Mouse (Mus musculus) limb, embryonic 10.5 days (tissue): ENCODE data around the gene Odf3b. TPM values are rescaled to one million over a fixed set of nuclear protein-coding genes. Genes with fewer than 3 reads are reported as not detected.

Source experiments
- DNase-seq: peaks from one replicate; pipeline ENCODE4 v3.0.0-alpha.2; 2017; ENCODE audit warnings: low spot score
- H3K27ac ChIP-seq: fragments of 300-500 bp; sonication (generic); 2 replicates; pipeline ENCODE4 v1.5.1; 2016; ENCODE audit warnings: mild to moderate bottlenecking
- H3K27me3 ChIP-seq: fragments of 300-500 bp; sonication (generic); 2 replicates; pipeline ENCODE4 v1.6.1; 2016; ENCODE audit warnings: low read depth, mild to moderate bottlenecking; ENCODE audit not compliant: poor library complexity, severe bottlenecking
- H3K36me3 ChIP-seq: fragments of 300-500 bp; sonication (generic); 2 replicates; pipeline ENCODE4 v1.6.1; 2016; ENCODE audit warnings: mild to moderate bottlenecking, moderate library complexity
- H3K4me1 ChIP-seq: fragments of 300-500 bp; sonication (generic); 2 replicates; pipeline ENCODE4 v1.6.1; 2016
- H3K4me3 ChIP-seq: fragments of 300-500 bp; sonication (generic); 2 replicates; pipeline ENCODE4 v1.5.1; 2016; ENCODE audit warnings: mild to moderate bottlenecking, moderate library complexity
- H3K9me3 ChIP-seq: fragments of 300-500 bp; sonication (generic); replicated peaks from 2 replicates; pipeline ENCODE4 v1.6.1; 2016; ENCODE audit warnings: mild to moderate bottlenecking
- WGBS: fragments of 180-500 bp; shearing (Covaris S2); methylation state at CpG from one replicate; pipeline ENCODE4 v1.1.7; 2016; 5-methylcytosine and 5-hydroxymethylcytosine counted together
- polyA plus RNA-seq: library from polyadenylated mRNA; unstranded; fragments of >200 nt; fragmentation: Nextera tagmentation; extraction: Ambion mirVana; gene quantifications from 2 replicates; pipeline ENCODE4 v1.2.1, GENCODE M21; 2016

The Odf3b gene
- polyA plus RNA-seq, 1 experiment from 2014 or later = 0.53 TPM

GRCm38 (mm10) chr15:89396883-89397282 is 17.8 kb upstream of the Odf3b start:
- H3K27ac ChIP-seq = no peak overlapping the region
- no peaks in the 10 kb centered on the region for H3K27me3 ChIP-seq
- no peak for DNase-seq
- WGBS = 90% methylated on average over 4 of the region's 4 CpGs
- H3K4me1 ChIP-seq = no peaks in the 10 kb centered on the region
- H3K36me3 ChIP-seq = no peaks in the 10 kb centered on the region
- H3K9me3 ChIP-seq = no peaks in the 10 kb centered on the region
- no peak overlapping the region for H3K4me3 ChIP-seq

DNA sequence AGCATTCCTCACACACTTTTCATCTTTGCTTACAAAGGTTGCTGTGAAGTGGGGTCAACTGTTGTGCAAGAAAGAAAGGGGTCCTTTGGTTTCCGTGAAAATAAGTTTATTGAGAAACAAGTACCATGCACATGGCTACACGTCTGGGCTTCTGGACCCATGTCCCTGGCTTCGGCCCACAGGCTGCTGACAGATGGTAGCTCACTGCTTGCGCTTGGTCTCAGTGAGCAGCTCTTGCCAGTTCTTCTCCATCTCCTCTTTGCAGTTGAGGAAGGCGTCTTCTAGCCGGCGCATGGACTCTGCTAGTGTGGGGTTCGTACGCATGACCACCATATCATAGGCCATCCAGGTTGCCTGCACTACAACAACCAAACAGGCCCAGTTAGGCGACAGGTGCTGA is 11.0 kb upstream of the Odf3b start:
- Histone ChIP-seq H3K36me3 (no peaks in the 10 kb centered on the region), H3K4me3 (no peak overlapping the region), H3K27ac (no peak overlapping the region), H3K4me1 (no peaks in the 10 kb centered on the region), H3K27me3 (peaks cover 34% of the 10 kb centered on the region), H3K9me3 (no peaks in the 10 kb centered on the region)
- DNase-seq = no peak
- 90% methylated on average over 10 of the region's 10 CpGs for WGBS

DNA sequence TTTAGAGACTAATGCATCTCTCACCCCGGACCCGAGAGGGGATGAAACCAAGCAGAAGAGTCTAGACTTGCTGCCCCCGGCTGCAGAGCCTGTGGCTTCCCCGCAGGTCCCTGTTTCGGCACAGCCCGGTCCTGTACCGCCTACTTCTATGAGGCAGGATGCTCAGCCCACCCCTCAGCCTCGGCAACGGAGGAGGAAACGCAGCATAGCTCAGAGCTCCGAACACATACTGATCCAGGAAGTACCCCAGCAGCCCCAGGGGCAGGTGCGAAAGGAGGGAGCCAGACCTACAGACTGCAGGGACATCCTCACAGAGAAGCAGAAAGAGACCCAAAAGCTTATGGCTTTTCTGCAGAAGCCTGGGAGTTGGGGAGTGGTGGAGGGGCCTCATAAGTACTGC is 8.0 kb upstream of the Odf3b start:
- H3K36me3 ChIP-seq = no peaks in the 10 kb centered on the region
- no peak overlapping the region for H3K27ac ChIP-seq
- H3K4me1 ChIP-seq = no peaks in the 10 kb centered on the region
- H3K27me3 ChIP-seq = peaks cover 39% of the 10 kb centered on the region
- no peak overlapping the region for H3K4me3 ChIP-seq
- no peak for DNase-seq
- 41% methylated on average over 12 of the region's 12 CpGs for WGBS
- no peaks in the 10 kb centered on the region for H3K9me3 ChIP-seq

- H3K4me3 ChIP-seq = no peak within 1 kb of the TSS
- 87% methylated on average over 7 of the region's 7 CpGs for WGBS
- no peaks in the 10 kb centered on the region; the same call in 1 of the 2 replicates for H3K4me1 ChIP-seq
- no peak within 1 kb of the TSS for H3K27ac ChIP-seq
- DNase-seq = no peak
- H3K36me3 ChIP-seq = no peaks in the 10 kb centered on the region
- H3K27me3 ChIP-seq = peaks cover 56% of the 10 kb centered on the region
- H3K9me3 ChIP-seq = no peaks in the 10 kb centered on the region
These were observed 5.5 kb upstream of the Odf3b start, which contains the start of gene Klhdc7b for GRCm38 (mm10) chr15:89384617-89385016. Klhdc7b (plus strand) TSS chr15:89384917.

GRCm38 (mm10) chr15:89379429-89379828 is 347 bp upstream of the Odf3b start:
- H3K4me1 ChIP-seq = peaks cover 39% of the 10 kb centered on the region
- DNase-seq = peak; percentile 41
- H3K36me3 ChIP-seq = no peaks in the 10 kb centered on the region
- H3K27ac ChIP-seq = peak overlapping the region; percentile 68; the same call in 1 of the 2 replicates
- H3K27me3 ChIP-seq = peaks cover 62% of the 10 kb centered on the region
- H3K4me3 ChIP-seq = peak overlapping the region; percentile 55
- no peaks in the 10 kb centered on the region for H3K9me3 ChIP-seq
- WGBS = 5% methylated on average over 10 of the region's 10 CpGs

- 11% methylated on average over 46 of the region's 46 CpGs for WGBS
- H3K36me3 ChIP-seq = no peaks in the 10 kb centered on the region
- H3K9me3 ChIP-seq = no peaks in the 10 kb centered on the region
- H3K4me1 ChIP-seq = peaks cover 47% of the 10 kb centered on the region
- peak overlapping the region; percentile 68; the same call in 1 of the 2 replicates for H3K27ac ChIP-seq
- H3K27me3 ChIP-seq = peaks cover 62% of the 10 kb centered on the region
- DNase-seq = peak; percentile 49
- H3K4me3 ChIP-seq = peak overlapping the region; percentile 55
These were observed 899 bp downstream of the Odf3b start for GRCm38 (mm10) chr15:89377938-89378828.

- Histone ChIP-seq H3K9me3 (no peaks in the 10 kb centered on the region), H3K36me3 (peaks cover 7% of the 10 kb centered on the region), H3K27me3 (peaks cover 57% of the 10 kb centered on the region), H3K27ac (no peak overlapping the region), H3K4me1 (peaks cover 55% of the 10 kb centered on the region), H3K4me3 (peak overlapping the region; percentile 26)
- DNase-seq = peak; percentile 51
- WGBS = 4% methylated on average over 18 of the region's 18 CpGs
These were observed 1.7 kb downstream of the Odf3b start for GRCm38 (mm10) chr15:89377362-89377761.

- Histone ChIP-seq H3K4me3 (peak within 1 kb of the TSS; percentile 55), H3K27ac (no peak within 1 kb of the TSS), H3K27me3 (peaks cover 57% of the 10 kb centered on the region), H3K36me3 (peaks cover 11% of the 10 kb centered on the region), H3K4me1 (peaks cover 59% of the 10 kb centered on the region), H3K9me3 (no peaks in the 10 kb centered on the region)
- 11% methylated on average over 16 of the region's 16 CpGs for WGBS
- no peak for DNase-seq
These were observed 2.1 kb downstream of the Odf3b start, which contains the start of gene Tymp for GRCm38 (mm10) chr15:89376957-89377356. Tymp (minus strand) TSS chr15:89377039.

- peaks cover 20% of the 10 kb centered on the region for H3K36me3 ChIP-seq
- H3K27ac ChIP-seq = no peak overlapping the region
- no peak for DNase-seq
- H3K9me3 ChIP-seq = no peaks in the 10 kb centered on the region
- no peak overlapping the region for H3K4me3 ChIP-seq
- 80% methylated on average over 7 of the region's 7 CpGs for WGBS
- peaks cover 54% of the 10 kb centered on the region for H3K27me3 ChIP-seq
- H3K4me1 ChIP-seq = peaks cover 59% of the 10 kb centered on the region
These were observed 3.0 kb downstream of the Odf3b start for GRCm38 (mm10) chr15:89376040-89376439.

DNA sequence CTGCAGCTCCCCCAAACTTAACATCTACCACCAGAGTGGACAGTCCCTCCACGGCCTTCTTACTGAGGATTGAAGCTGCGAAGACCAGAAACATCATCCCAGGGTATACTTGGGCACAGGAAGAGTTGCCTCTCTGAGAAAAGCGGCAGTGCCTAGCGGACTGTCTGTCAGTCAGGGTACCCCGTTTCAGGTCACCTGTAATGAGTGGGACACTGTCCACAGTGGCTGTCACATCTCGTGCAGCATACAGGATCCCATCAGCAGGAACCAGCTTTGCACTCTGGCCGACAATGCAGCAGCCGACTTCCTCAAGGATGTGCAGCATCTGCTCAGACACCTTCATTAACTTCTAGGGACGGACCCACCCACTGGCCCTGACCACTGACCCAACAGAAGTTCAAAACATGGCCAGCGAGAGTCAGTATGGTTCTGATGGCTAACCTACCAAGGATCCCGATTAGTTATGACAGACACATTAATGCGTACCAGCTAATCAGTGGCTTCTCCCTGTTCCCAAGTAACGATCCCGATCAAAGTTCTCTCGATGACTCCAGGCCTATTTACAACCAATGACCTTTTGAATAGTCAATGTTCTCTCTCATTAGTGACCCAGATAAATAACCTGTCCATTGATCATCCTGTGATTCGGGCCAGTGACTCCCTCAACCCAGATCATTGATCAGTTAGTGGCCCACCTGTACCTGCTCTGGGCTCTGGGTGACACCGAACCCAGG is 4.1 kb downstream of the Odf3b start:
- H3K27ac ChIP-seq = no peak overlapping the region
- no peak overlapping the region for H3K4me3 ChIP-seq
- H3K9me3 ChIP-seq = no peaks in the 10 kb centered on the region
- H3K36me3 ChIP-seq = peaks cover 30% of the 10 kb centered on the region
- peaks cover 59% of the 10 kb centered on the region for H3K4me1 ChIP-seq
- 92% methylated on average over 17 of the region's 17 CpGs for WGBS
- peaks cover 43% of the 10 kb centered on the region for H3K27me3 ChIP-seq
- DNase-seq = no peak

DNA sequence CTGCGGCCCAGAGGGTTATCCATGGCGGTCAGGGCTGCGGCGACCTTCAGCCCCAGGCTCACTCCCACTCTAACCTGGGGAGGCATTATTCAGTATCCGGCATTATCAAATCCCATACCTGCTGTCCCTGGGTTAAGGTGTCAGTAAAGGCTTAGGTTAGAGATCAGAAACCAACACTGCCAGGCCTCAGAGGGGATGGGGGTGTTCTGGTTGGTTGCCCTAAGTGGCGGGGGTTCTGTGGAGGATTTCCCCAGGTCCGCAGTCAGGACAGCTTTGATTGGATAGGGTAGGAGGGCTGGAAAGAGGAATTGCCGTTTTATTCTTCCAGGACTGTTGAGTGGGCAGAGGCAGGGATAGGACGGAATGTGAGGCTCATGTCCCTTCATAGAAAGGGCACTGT is 4.7 kb downstream of the Odf3b start:
- 51% methylated on average over 9 of the region's 9 CpGs for WGBS
- no peak for DNase-seq
- Histone ChIP-seq H3K9me3 (no peaks in the 10 kb centered on the region), H3K27me3 (peaks cover 37% of the 10 kb centered on the region), H3K27ac (peak overlapping the region; percentile 93), H3K36me3 (peaks cover 37% of the 10 kb centered on the region), H3K4me3 (peak overlapping the region; percentile 66), H3K4me1 (peaks cover 57% of the 10 kb centered on the region)

DNA sequence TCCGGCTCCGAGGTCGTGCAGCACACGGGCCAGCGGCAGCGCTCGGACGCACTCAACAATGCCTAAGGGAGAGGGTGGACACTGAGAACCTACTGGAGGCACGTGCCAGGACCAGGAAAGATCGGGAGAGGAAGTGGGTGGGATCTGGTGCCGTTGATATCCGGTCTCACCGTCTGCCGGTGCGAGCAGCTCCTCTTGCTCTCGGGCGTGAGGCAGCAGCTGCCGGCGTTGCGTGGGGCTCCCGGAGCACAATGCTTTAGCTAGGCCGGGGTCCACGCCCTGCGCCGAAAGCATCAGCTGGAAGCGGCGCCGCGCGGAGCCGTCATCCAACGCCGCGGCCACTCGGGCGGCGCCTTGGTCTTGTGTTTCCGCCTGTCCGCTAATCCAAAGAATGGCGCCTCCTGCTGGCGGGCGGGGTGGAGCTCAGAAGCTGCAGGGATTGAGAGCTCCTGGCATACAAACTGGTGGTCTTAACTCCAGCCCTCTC is 5.3 kb downstream of the Odf3b start, which contains the start of gene Sco2:
Gene Sco2 (minus strand): TSS at position 85 of the 487 bp plus-strand sequence.
- Histone ChIP-seq H3K4me1 (peaks cover 51% of the 10 kb centered on the region), H3K9me3 (no peaks in the 10 kb centered on the region), H3K27me3 (peaks cover 31% of the 10 kb centered on the region), H3K36me3 (peaks cover 42% of the 10 kb centered on the region), H3K4me3 (peak within 1 kb of the TSS; percentile 66), H3K27ac (peak within 1 kb of the TSS; percentile 93)
- WGBS = 0% methylated on average over 42 of the region's 42 CpGs
- peak; percentile 99 for DNase-seq
